Mouse (Mus musculus) thymus, adult 2 months (tissue): ENCODE measurements at regions not wholly inside any gene's neighbourhood (a gene's known extent, or its start where the extent isn't known, plus 50 kb on each side); places are given as distances from the start of the nearest gene placed in this dataset.

ENCODE experiments used
- DNase-seq: peaks from one replicate; pipeline ENCODE4 v3.0.0; 2021
- H3K27ac ChIP-seq: fragments of 200-500 bp; 2 replicates; pipeline ENCODE4 v1.5.1; 2012; ENCODE audit warnings: low read length, control low read depth; ENCODE audit not compliant: control insufficient read depth, insufficient read depth
- H3K27me3 ChIP-seq: fragments of 200-500 bp; 2 replicates; pipeline ENCODE4 v1.6.1; 2012; ENCODE audit warnings: mild to moderate bottlenecking, low read length, moderate library complexity, mixed read lengths; ENCODE audit not compliant: control insufficient read depth, insufficient read depth
- H3K36me3 ChIP-seq: fragments of 200-500 bp; 2 replicates; pipeline ENCODE4 v1.6.1; 2012; ENCODE audit warnings: mild to moderate bottlenecking, low read length, moderate library complexity; ENCODE audit not compliant: control insufficient read depth, insufficient read depth
- H3K4me1 ChIP-seq: fragments of 200-500 bp; replicated peaks from 2 replicates; pipeline ENCODE4 v1.6.1; 2012; ENCODE audit warnings: low read length; ENCODE audit not compliant: control insufficient read depth, insufficient read depth
- H3K4me3 ChIP-seq: fragments of 200-500 bp; 2 replicates; pipeline ENCODE4 v1.5.1; 2012; ENCODE audit warnings: mild to moderate bottlenecking, low read length, control low read depth, moderate library complexity; ENCODE audit not compliant: control insufficient read depth, insufficient read depth
- CTCF ChIP-seq: fragments of 200-500 bp; IDR thresholded peaks from 2 replicates; pipeline ENCODE4 v1.5.1; 2012; ENCODE audit warnings: mild to moderate bottlenecking, control low read depth, low read length, moderate library complexity, borderline replicate concordance; ENCODE audit not compliant: control insufficient read depth, poor library complexity, insufficient read depth; ENCODE audit errors: extremely low read depth
- POLR2A ChIP-seq: fragments of 200-500 bp; IDR thresholded peaks from 2 replicates; pipeline ENCODE4 v1.6.1; 2012; ENCODE audit warnings: mild to moderate bottlenecking, low read length, control low read depth, moderate library complexity; ENCODE audit not compliant: control insufficient read depth, poor library complexity, insufficient read depth; ENCODE audit errors: extremely low read depth
- WGBS: fragments of 180-500 bp; shearing (Covaris S2); methylation state at CpG from one replicate; pipeline ENCODE4 v1.1.7; 2018; 5-methylcytosine and 5-hydroxymethylcytosine counted together

- no peaks in the 10 kb centered on the region for H3K36me3 ChIP-seq
Observed at GRCm38 (mm10) chr2:137375346-137375745, 258.9 kb upstream of the Jag1 start.

GRCm38 (mm10) chr2:137371062-137371461, 254.6 kb upstream of the Jag1 start:
- TF ChIP-seq POLR2A (no peak), CTCF (no peak)
- no peak for DNase-seq
- no peaks in the 10 kb centered on the region for H3K27me3 ChIP-seq
- H3K4me1 ChIP-seq, result no peaks in the 10 kb centered on the region
- WGBS, result 85% methylated on average over 2 of the region's 2 CpGs
- no peak overlapping the region for H3K27ac ChIP-seq
- no peaks in the 10 kb centered on the region for H3K36me3 ChIP-seq
- no peak overlapping the region for H3K4me3 ChIP-seq

More at GRCm38 (mm10) chr2:137375346-137375745, 258.9 kb upstream of the Jag1 start:
- WGBS, result 83% methylated on average over 5 of the region's 5 CpGs
- Histone ChIP-seq H3K27me3 (no peaks in the 10 kb centered on the region), H3K4me1 (no peaks in the 10 kb centered on the region), H3K27ac (no peak overlapping the region), H3K4me3 (no peak overlapping the region)
- TF ChIP-seq CTCF (no peak), POLR2A (no peak)
- DNase-seq, result no peak

- H3K4me1 ChIP-seq, result no peaks in the 10 kb centered on the region
- no peaks in the 10 kb centered on the region for H3K36me3 ChIP-seq
- H3K4me3 ChIP-seq, result no peak overlapping the region
- H3K27ac ChIP-seq, result no peak overlapping the region
- TF ChIP-seq POLR2A (no peak), CTCF (no peak)
- 90% methylated on average over 2 of the region's 2 CpGs for WGBS
- no peak for DNase-seq
- H3K27me3 ChIP-seq, result no peaks in the 10 kb centered on the region
Observed at GRCm38 (mm10) chr2:137363006-137363405, 246.6 kb upstream of the Jag1 start.

- Histone ChIP-seq H3K4me3 (no peak overlapping the region), H3K27me3 (no peaks in the 10 kb centered on the region), H3K36me3 (no peaks in the 10 kb centered on the region), H3K4me1 (no peaks in the 10 kb centered on the region), H3K27ac (no peak overlapping the region)
- WGBS, result 49% methylated on average over 13 of the region's 13 CpGs
- DNase-seq, result no peak
- no peak for TF ChIP-seq POLR2A
- TF ChIP-seq CTCF, result no peak
Observed at GRCm38 (mm10) chr2:137357181-137357738, 240.8 kb upstream of the Jag1 start.

GRCm38 (mm10) chr2:137343736-137344135, 227.3 kb upstream of the Jag1 start:
- no peak overlapping the region for H3K27ac ChIP-seq

GRCm38 (mm10) chr2:137329995-137330394, 213.6 kb upstream of the Jag1 start:
- no peak overlapping the region for H3K27ac ChIP-seq
- H3K36me3 ChIP-seq, result no peaks in the 10 kb centered on the region
- no peaks in the 10 kb centered on the region for H3K4me1 ChIP-seq
- H3K4me3 ChIP-seq, result no peak overlapping the region
- H3K27me3 ChIP-seq, result no peaks in the 10 kb centered on the region
- WGBS, result 93% methylated on average over 8 of the region's 8 CpGs
- no peak for DNase-seq
- TF ChIP-seq POLR2A (no peak), CTCF (no peak)

More at GRCm38 (mm10) chr2:137343736-137344135, 227.3 kb upstream of the Jag1 start:
- Histone ChIP-seq H3K36me3 (no peaks in the 10 kb centered on the region), H3K27me3 (no peaks in the 10 kb centered on the region), H3K4me3 (no peak overlapping the region), H3K4me1 (no peaks in the 10 kb centered on the region)
- DNase-seq, result no peak
- 85% methylated on average over 2 of the region's 2 CpGs for WGBS
- no peak for TF ChIP-seq POLR2A
- TF ChIP-seq CTCF, result no peak

GRCm38 (mm10) chr2:137323445-137323844, 207.0 kb upstream of the Jag1 start:
- DNase-seq, result no peak
- Histone ChIP-seq H3K27me3 (no peaks in the 10 kb centered on the region), H3K4me1 (no peaks in the 10 kb centered on the region), H3K27ac (no peak overlapping the region), H3K4me3 (no peak overlapping the region), H3K36me3 (no peaks in the 10 kb centered on the region)
- no peak for TF ChIP-seq CTCF
- no peak for TF ChIP-seq POLR2A
- 83% methylated on average over 5 of the region's 5 CpGs for WGBS
